Mouse (Mus musculus) right cerebral cortex, postnatal 14 days (tissue): Measurements from ENCODE around the gene Spns3.

Experiments
- DNase-seq: peaks from one replicate; pipeline ENCODE4 v3.0.0; 2022

The Spns3 gene

GRCm38 (mm10) chr11:72446311-72447105 is 103.8 kb downstream of the Spns3 start:
- DNase-seq: no peak
